Mouse (Mus musculus): ENCODE results near the gene Sec24a. TPM values are rescaled to one million over a fixed set of nuclear protein-coding genes. Genes with fewer than 3 reads are reported as not detected.

Sec24a gene
- 10 to 100 TPM; 15.0 to 16.0 TPM for total RNA-seq (2023)

GRCm38 (mm10) chr11:51763213-51763907 lies at the start of gene Sec24a, which contains the start of gene Sar1b:
TSS of gene Sec24a (minus strand) at chr11:51763634.
TSS of gene Sar1b (plus strand) at chr11:51763687.

GRCm38 (mm10) chr11:51688330-51689328 lies 74.8 kb downstream of the Sec24a start, which contains the start of gene 0610009B22Rik:
TSS of gene 0610009B22Rik (minus strand) at chr11:51688874.

GRCm38 (mm10) chr11:51650691-51651515 lies 112.5 kb downstream of the Sec24a start, which contains the start of the genes N4bp3 and D930048N14Rik:
TSS of gene N4bp3 (minus strand) at chr11:51650842.
TSS of gene D930048N14Rik (plus strand) at chr11:51650954.

Other genes with a start within 250 kb of the Sec24a start
- gene Phykpl, start 178.9 kb downstream of the Sec24a start, total RNA-seq (2023): 1 to 10 TPM; 5.1 to 7.3 TPM
- 100 to 1,000 TPM; 172 to 185 TPM for gene Hnrnpab, start 156.8 kb downstream of the Sec24a start, total RNA-seq (2023)
- 10 to 100 TPM; 32.5 to 39.1 TPM for gene Nhp2, start 143.9 kb downstream of the Sec24a start, total RNA-seq (2023)
- 10 to 100 TPM; 62.4 to 64.1 TPM for gene Rmnd5b, start 127.7 kb downstream of the Sec24a start, total RNA-seq (2023)
- gene N4bp3, start 112.8 kb downstream of the Sec24a start, total RNA-seq (2023): 1 to 10 TPM; 3.0 to 4.8 TPM
- gene D930048N14Rik, start 112.7 kb downstream of the Sec24a start, total RNA-seq (2023): under 1 TPM in 1 of 2 experiments, not detected in 1; 0.47 TPM
- gene 0610009B22Rik, start 74.8 kb downstream of the Sec24a start, total RNA-seq (2023): 10 to 100 TPM in 1 of 2 experiments, 1 to 10 TPM in 1; 8.3 to 10.5 TPM
- gene Sar1b, start 53 bp upstream of the Sec24a start, total RNA-seq (2023): 10 to 100 TPM; 23.7 to 26.9 TPM
- gene Jade2, start 94.0 kb upstream of the Sec24a start, total RNA-seq (2023): 10 to 100 TPM in 1 of 2 experiments, 1 to 10 TPM in 1; 9.2 to 10.4 TPM
- 10 to 100 TPM; 31.7 to 36.0 TPM for gene Cdkn2aipnl, start 204.0 kb upstream of the Sec24a start, total RNA-seq (2023)
- gene Ube2b, start 237.1 kb upstream of the Sec24a start, total RNA-seq (2023): 100 to 1,000 TPM; 146 to 161 TPM
- 1 to 10 TPM; 3.1 to 6.1 TPM for gene Cdkl3, start 240.6 kb upstream of the Sec24a start, total RNA-seq (2023)

All from neutrophil, adult 59 days (primary cell).